Mouse (Mus musculus) MEL (cell line): ENCODE measurements at regions not wholly inside any gene's neighbourhood (a gene's known extent, or its start where the extent isn't known, plus 50 kb on each side); places are given as distances from the start of the nearest gene placed in this dataset.

ENCODE experiments used
- DNase-seq: peaks from one replicate; pipeline ENCODE4 v3.0.0; 2011; ENCODE audit warnings: low read depth, low spot score
- H3K27ac ChIP-seq: 2 replicates; pipeline ENCODE4 v1.5.1; 2012; ENCODE audit warnings: low read depth, mild to moderate bottlenecking, control low read depth, low read length, moderate library complexity; ENCODE audit not compliant: control insufficient read depth
- H3K27me3 ChIP-seq, 2 experiments: fragments of 150-350 bp in 1 of 2; sonication (generic) in 1 of 2; 2 replicates each; pipeline ENCODE4 v1.6.1; 2012; ENCODE audit warnings: low read length in 2 of 2, mild to moderate bottlenecking in 2 of 2, improper control_type of control experiment in 1 of 2, moderate library complexity in 1 of 2; ENCODE audit not compliant: insufficient read depth in 2 of 2, control insufficient read depth in 1 of 2
- H3K36me3 ChIP-seq, 2 experiments: 2 replicates each; pipeline ENCODE4 v1.6.1; 2012 to 2014; ENCODE audit warnings: low read length in 2 of 2, improper control_type of control experiment in 1 of 2, inconsistent platforms in 1 of 2, mild to moderate bottlenecking in 1 of 2; ENCODE audit not compliant: insufficient read depth in 2 of 2, control insufficient read depth in 1 of 2
- H3K4me1 ChIP-seq, 2 experiments: fragments of 150-350 bp in 1 of 2; sonication (generic) in 1 of 2; 2 replicates each; pipeline ENCODE4 v1.6.1; 2012; ENCODE audit warnings: low read length in 2 of 2, improper control_type of control experiment in 1 of 2, mild to moderate bottlenecking in 1 of 2; ENCODE audit not compliant: insufficient read depth in 2 of 2, control insufficient read depth in 1 of 2
- H3K4me3 ChIP-seq, 2 experiments: fragments of 150-350 bp in 1 of 2; sonication (generic) in 1 of 2; 2 replicates each; pipeline ENCODE4 v1.5.1; 2012; ENCODE audit warnings: low read depth in 2 of 2, low read length in 2 of 2, mild to moderate bottlenecking in 2 of 2, moderate library complexity in 2 of 2, control low read depth in 1 of 2, improper control_type of control experiment in 1 of 2; ENCODE audit not compliant: control insufficient read depth in 1 of 2, insufficient read depth in 1 of 2
- H3K79me2 ChIP-seq: 2 replicates; pipeline ENCODE4 v1.6.1; 2012; ENCODE audit warnings: mild to moderate bottlenecking, low read length, moderate library complexity; ENCODE audit not compliant: control insufficient read depth, poor library complexity, insufficient read depth
- H3K9ac ChIP-seq: 2 replicates; pipeline ENCODE4 v1.6.1; 2012; ENCODE audit warnings: low read depth, mild to moderate bottlenecking, control low read depth, low read length, moderate library complexity; ENCODE audit not compliant: control insufficient read depth, poor library complexity, severe bottlenecking
- H3K9me3 ChIP-seq: fragments of 150-350 bp; sonication (generic); replicated peaks from 2 replicates; pipeline ENCODE4 v1.6.1; 2012; ENCODE audit warnings: mild to moderate bottlenecking, low read length, improper control_type of control experiment, moderate library complexity; ENCODE audit not compliant: insufficient read depth
- CHD1 ChIP-seq: IDR thresholded peaks from 2 replicates; pipeline ENCODE4 v1.6.1; 2012; ENCODE audit warnings: low read depth, mild to moderate bottlenecking, inconsistent platforms, low read length, improper control_type of control experiment
- E2F4 ChIP-seq: IDR thresholded peaks from 2 replicates; pipeline ENCODE4 v1.6.1; 2011; ENCODE audit warnings: low read depth, low read length, improper control_type of control experiment, borderline replicate concordance
- ELF1 ChIP-seq: IDR thresholded peaks from 2 replicates; pipeline ENCODE4 v1.6.1; 2014; ENCODE audit warnings: low read depth, mild to moderate bottlenecking, inconsistent platforms, low read length, improper control_type of control experiment, moderate library complexity
- GABPA ChIP-seq: IDR thresholded peaks from 2 replicates; pipeline ENCODE4 v1.6.1; 2012; ENCODE audit warnings: low read depth, mild to moderate bottlenecking, inconsistent platforms, low read length, improper control_type of control experiment, moderate library complexity
- GATA1 ChIP-seq: IDR thresholded peaks from 2 replicates; pipeline ENCODE4 v1.6.1; 2011; ENCODE audit warnings: low read depth, low read length, improper control_type of control experiment
- HCFC1 ChIP-seq: IDR thresholded peaks from 2 replicates; pipeline ENCODE4 v1.6.1; 2012; ENCODE audit warnings: low read depth, mild to moderate bottlenecking, inconsistent platforms, low read length, improper control_type of control experiment, moderate library complexity
- KAT2A ChIP-seq: conservative IDR thresholded peaks from 2 replicates; pipeline ENCODE4 v1.6.1; 2012; ENCODE audit warnings: low read depth, low read length, improper control_type of control experiment, inconsistent platforms
- MAFK ChIP-seq: IDR thresholded peaks from 2 replicates; pipeline ENCODE4 v1.6.1; 2011; ENCODE audit warnings: low read depth, mild to moderate bottlenecking, low read length, improper control_type of control experiment, borderline replicate concordance
- MAX ChIP-seq: IDR thresholded peaks from 2 replicates; pipeline ENCODE4 v1.6.1; 2011; ENCODE audit warnings: low read length, improper control_type of control experiment
- MYC ChIP-seq: IDR thresholded peaks from 2 replicates; pipeline ENCODE4 v1.6.1; 2011; ENCODE audit warnings: low read depth, mild to moderate bottlenecking, low read length, improper control_type of control experiment, moderate library complexity
- POLR2AphosphoS2 ChIP-seq: IDR thresholded peaks from 2 replicates; pipeline ENCODE4 v1.6.1; 2011; ENCODE audit warnings: low read length, improper control_type of control experiment
- POLR2AphosphoS5 ChIP-seq: IDR thresholded peaks from 2 replicates; pipeline ENCODE4 v1.6.1; 2012; ENCODE audit warnings: low read depth, borderline replicate concordance, mild to moderate bottlenecking, inconsistent platforms, low read length, moderate library complexity, mixed read lengths
- SIN3A ChIP-seq: IDR thresholded peaks from 2 replicates; pipeline ENCODE4 v1.6.1; 2012; ENCODE audit warnings: low read length, improper control_type of control experiment, inconsistent platforms
- SMC3 ChIP-seq: IDR thresholded peaks from 2 replicates; pipeline ENCODE4 v1.6.1; 2011; ENCODE audit warnings: low read depth, low read length, improper control_type of control experiment
- TAL1 ChIP-seq: IDR thresholded peaks from 2 replicates; pipeline ENCODE4 v1.6.1; 2012; ENCODE audit warnings: mild to moderate bottlenecking, inconsistent platforms, low read length, moderate library complexity, mixed read lengths
- TBP ChIP-seq: IDR thresholded peaks from 2 replicates; pipeline ENCODE4 v1.8.0; 2011; ENCODE audit warnings: low read depth, low read length, improper control_type of control experiment
- TCF12 ChIP-seq: IDR thresholded peaks from 2 replicates; pipeline ENCODE4 v1.6.1; 2014; ENCODE audit warnings: low read depth, mild to moderate bottlenecking, inconsistent platforms, low read length, improper control_type of control experiment, moderate library complexity
- UBTF ChIP-seq: IDR thresholded peaks from 2 replicates; pipeline ENCODE4 v1.6.1; 2012; ENCODE audit warnings: low read depth, mild to moderate bottlenecking, inconsistent platforms, low read length, improper control_type of control experiment, moderate library complexity, borderline replicate concordance; ENCODE audit not compliant: insufficient read depth
- ZC3H11A ChIP-seq: IDR thresholded peaks from 2 replicates; pipeline ENCODE4 v1.6.1; 2012; ENCODE audit warnings: low read depth, mild to moderate bottlenecking, inconsistent platforms, low read length, improper control_type of control experiment
- ZKSCAN1 ChIP-seq: IDR thresholded peaks from 2 replicates; pipeline ENCODE4 v1.6.1; 2012; ENCODE audit warnings: low read depth, mild to moderate bottlenecking, inconsistent platforms, low read length, improper control_type of control experiment, moderate library complexity
- ZMIZ1 ChIP-seq: IDR thresholded peaks from 2 replicates; pipeline ENCODE4 v1.6.1; 2012; ENCODE audit warnings: low read depth, mild to moderate bottlenecking, inconsistent platforms, low read length, improper control_type of control experiment, moderate library complexity
- ZNF384 ChIP-seq: IDR thresholded peaks from 2 replicates; pipeline ENCODE4 v1.6.1; 2012; ENCODE audit warnings: low read depth, mild to moderate bottlenecking, inconsistent platforms, low read length, improper control_type of control experiment

DNA sequence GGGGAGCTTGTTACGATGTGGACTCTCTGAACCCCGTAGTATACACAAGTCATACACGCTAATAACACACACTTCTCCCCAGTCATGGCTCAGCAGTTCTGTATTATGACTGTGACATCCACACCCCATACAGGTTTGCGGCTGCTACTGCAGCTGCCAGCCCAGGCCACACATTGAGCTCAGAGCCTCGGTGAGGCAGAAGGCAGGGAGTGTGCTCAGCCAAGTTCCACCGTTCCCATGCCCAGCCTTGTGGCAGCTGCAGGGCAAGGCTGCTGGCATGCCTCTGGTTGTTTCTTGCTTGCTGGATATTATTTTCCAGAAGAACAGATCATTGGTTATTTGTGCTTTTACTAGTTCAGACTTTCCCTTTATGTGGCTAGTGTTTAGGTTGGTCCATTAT, 202.6 kb downstream of the Sec16b start:
- H3K79me2 ChIP-seq: no peaks in the 10 kb centered on the region
- no peak for DNase-seq

GRCm38 (mm10) chr1:157710870-157711269, 204.3 kb downstream of the Sec16b start:
- Histone ChIP-seq H3K9ac (no peak overlapping the region), H3K4me3 (no peak overlapping the region), H3K79me2 (no peaks in the 10 kb centered on the region), H3K4me1 (no peaks in the 10 kb centered on the region), H3K27ac (no peak overlapping the region), H3K27me3 (no peaks in the 10 kb centered on the region), H3K36me3 (no peaks in the 10 kb centered on the region), H3K9me3 (no peaks in the 10 kb centered on the region)
- TF ChIP-seq KAT2A: no peak
- TF ChIP-seq MYC: no peak
- no peak for TF ChIP-seq POLR2AphosphoS5
- TF ChIP-seq UBTF: no peak
- no peak for TF ChIP-seq SMC3
- TF ChIP-seq TCF12: no peak
- TF ChIP-seq ZKSCAN1: no peak
- TF ChIP-seq ZC3H11A: no peak
- no peak for TF ChIP-seq MAFK
- no peak for TF ChIP-seq ZMIZ1
- TF ChIP-seq GABPA: no peak
- TF ChIP-seq SIN3A: no peak
- no peak for TF ChIP-seq POLR2AphosphoS2
- TF ChIP-seq ZNF384: no peak
- DNase-seq: no peak

More for the DNA sequence above, 202.6 kb downstream of the Sec16b start:
- H3K36me3 ChIP-seq: no peaks in the 10 kb centered on the region
- TF ChIP-seq GATA1: no peak
- no peak for TF ChIP-seq CHD1
- no peak for TF ChIP-seq MAX
- no peak for TF ChIP-seq TCF12
- TF ChIP-seq E2F4: no peak
- TF ChIP-seq ZNF384: no peak
- no peak for TF ChIP-seq HCFC1
- no peak for TF ChIP-seq SMC3
- no peak for TF ChIP-seq ELF1
- TF ChIP-seq TAL1: no peak
- TF ChIP-seq MAFK: no peak
- no peak for TF ChIP-seq KAT2A
- TF ChIP-seq TBP: no peak
- no peaks in the 10 kb centered on the region for H3K9me3 ChIP-seq
- no peaks in the 10 kb centered on the region for H3K27me3 ChIP-seq
- no peak overlapping the region for H3K27ac ChIP-seq
- H3K9ac ChIP-seq: no peak overlapping the region
- H3K4me3 ChIP-seq: no peak overlapping the region
- no peaks in the 10 kb centered on the region for H3K4me1 ChIP-seq
